Mouse (Mus musculus): ENCODE results near the gene Foxr2. TPM values are rescaled to one million over a fixed set of nuclear protein-coding genes. Genes with fewer than 3 reads are reported as not detected.

Foxr2 gene
- 1.2 TPM in 2 replicates for polyA plus RNA-seq (2015; fragmentation: Nextera tagmentation; extraction: Ambion mirVana)

GRCm38 (mm10) chrX:153118486-153118885, at the start of gene Foxr2:
Gene Foxr2, plus strand, starts transcription at chrX:153118786.
- WGBS, result 40% methylated on average over 1 of the region's 3 CpGs
- Histone ChIP-seq H3K27ac (ENCODE audit: low read length) (no peak within 1 kb of the TSS), H3K9ac (ENCODE audit: low read depth, low read length) (no peak within 1 kb of the TSS), H3K9me3 (replicated peaks; ENCODE audit: control insufficient read depth, low read length, poor library complexity, severe bottlenecking) (no peaks in the 10 kb centered on the region), H3K27me3 (ENCODE audit: control insufficient read depth, insufficient read depth, low read depth, low read length) (no peaks in the 10 kb centered on the region), H3K36me3 (ENCODE audit: control insufficient read depth, insufficient read depth, low read length) (no peaks in the 10 kb centered on the region), H3K4me1 (ENCODE audit: control insufficient read depth, insufficient read depth, low read length) (no peaks in the 10 kb centered on the region), H3K4me2 (ENCODE audit: low read length) (no peak within 1 kb of the TSS), H3K4me3 (ENCODE audit: low read depth, low read length) (no peak within 1 kb of the TSS)
- ATAC-seq, result no peak

- H3K4me1 ChIP-seq (ENCODE audit: control insufficient read depth, insufficient read depth, low read length), result no peaks in the 10 kb centered on the region
- H3K4me2 ChIP-seq (ENCODE audit: low read length), result no peak overlapping the region
- no peak overlapping the region for H3K9ac ChIP-seq (ENCODE audit: low read depth, low read length)
- no peak for ATAC-seq
- no peaks in the 10 kb centered on the region for H3K36me3 ChIP-seq (ENCODE audit: control insufficient read depth, insufficient read depth, low read length)
- no peak overlapping the region for H3K27ac ChIP-seq (ENCODE audit: low read length)
- WGBS, result 46% methylated on average over 2 of the region's 2 CpGs
- no peak overlapping the region for H3K4me3 ChIP-seq (ENCODE audit: low read depth, low read length)
- H3K9me3 ChIP-seq (replicated peaks; ENCODE audit: control insufficient read depth, low read length, poor library complexity, severe bottlenecking), result no peaks in the 10 kb centered on the region
- no peaks in the 10 kb centered on the region for H3K27me3 ChIP-seq (ENCODE audit: control insufficient read depth, insufficient read depth, low read depth, low read length)
Observed at GRCm38 (mm10) chrX:153119013-153119412, 427 bp downstream of the Foxr2 start.

GRCm38 (mm10) chrX:153139734-153140515, 21.3 kb downstream of the Foxr2 start, which contains the start of gene Rragb:
Gene Rragb, plus strand, starts transcription at chrX:153139981.
- peak within 1 kb of the TSS; percentile 65 for H3K9ac ChIP-seq (ENCODE audit: low read depth, low read length)
- no peaks in the 10 kb centered on the region for H3K4me1 ChIP-seq (ENCODE audit: control insufficient read depth, insufficient read depth, low read length)
- H3K36me3 ChIP-seq (ENCODE audit: control insufficient read depth, insufficient read depth, low read length), result no peaks in the 10 kb centered on the region
- peak within 1 kb of the TSS; percentile 58 for H3K27ac ChIP-seq (ENCODE audit: low read length)
- peak within 1 kb of the TSS; percentile 55 for H3K4me3 ChIP-seq (ENCODE audit: low read depth, low read length)
- H3K27me3 ChIP-seq (ENCODE audit: control insufficient read depth, insufficient read depth, low read depth, low read length), result no peaks in the 10 kb centered on the region; the same call in 1 of the 2 replicates
- H3K9me3 ChIP-seq (replicated peaks; ENCODE audit: control insufficient read depth, low read length, poor library complexity, severe bottlenecking), result no peaks in the 10 kb centered on the region
- ATAC-seq, result peak; percentile 99
- 16% methylated on average over 47 of the region's 47 CpGs for WGBS
- H3K4me2 ChIP-seq (ENCODE audit: low read length), result peak within 1 kb of the TSS; percentile 59

GRCm38 (mm10) chrX:153142656-153143055, 24.1 kb downstream of the Foxr2 start:
- Histone ChIP-seq H3K4me2 (ENCODE audit: low read length) (no peak overlapping the region), H3K4me1 (ENCODE audit: control insufficient read depth, insufficient read depth, low read length) (no peaks in the 10 kb centered on the region), H3K9me3 (replicated peaks; ENCODE audit: control insufficient read depth, low read length, poor library complexity, severe bottlenecking) (no peaks in the 10 kb centered on the region), H3K27ac (ENCODE audit: low read length) (no peak overlapping the region), H3K36me3 (ENCODE audit: control insufficient read depth, insufficient read depth, low read length) (no peaks in the 10 kb centered on the region), H3K4me3 (ENCODE audit: low read depth, low read length) (no peak overlapping the region), H3K9ac (ENCODE audit: low read depth, low read length) (no peak overlapping the region), H3K27me3 (ENCODE audit: control insufficient read depth, insufficient read depth, low read depth, low read length) (no peaks in the 10 kb centered on the region; the same call in 1 of the 2 replicates)
- 34% methylated on average over 3 of the region's 3 CpGs for WGBS
- ATAC-seq, result no peak

GRCm38 (mm10) chrX:153151766-153152165, 33.2 kb downstream of the Foxr2 start:
- H3K4me3 ChIP-seq (ENCODE audit: low read depth, low read length), result no peak overlapping the region
- no peaks in the 10 kb centered on the region for H3K9me3 ChIP-seq (replicated peaks; ENCODE audit: control insufficient read depth, low read length, poor library complexity, severe bottlenecking)
- H3K4me1 ChIP-seq (ENCODE audit: control insufficient read depth, insufficient read depth, low read length), result no peaks in the 10 kb centered on the region
- no peak for ATAC-seq
- no peak overlapping the region for H3K4me2 ChIP-seq (ENCODE audit: low read length)
- H3K27me3 ChIP-seq (ENCODE audit: control insufficient read depth, insufficient read depth, low read depth, low read length), result no peaks in the 10 kb centered on the region
- WGBS, result 7% methylated on average over 1 of the region's 1 CpGs
- H3K36me3 ChIP-seq (ENCODE audit: control insufficient read depth, insufficient read depth, low read length), result no peaks in the 10 kb centered on the region
- no peak overlapping the region for H3K27ac ChIP-seq (ENCODE audit: low read length)
- H3K9ac ChIP-seq (ENCODE audit: low read depth, low read length), result no peak overlapping the region

- no peak overlapping the region for H3K9ac ChIP-seq (ENCODE audit: low read depth, low read length)
- no peaks in the 10 kb centered on the region for H3K36me3 ChIP-seq (ENCODE audit: control insufficient read depth, insufficient read depth, low read length)
- H3K9me3 ChIP-seq (replicated peaks; ENCODE audit: control insufficient read depth, low read length, poor library complexity, severe bottlenecking), result no peaks in the 10 kb centered on the region
- no peak overlapping the region for H3K4me3 ChIP-seq (ENCODE audit: low read depth, low read length)
- H3K4me1 ChIP-seq (ENCODE audit: control insufficient read depth, insufficient read depth, low read length), result no peaks in the 10 kb centered on the region
- 44% methylated on average over 3 of the region's 3 CpGs for WGBS
- no peaks in the 10 kb centered on the region for H3K27me3 ChIP-seq (ENCODE audit: control insufficient read depth, insufficient read depth, low read depth, low read length)
- H3K27ac ChIP-seq (ENCODE audit: low read length), result no peak overlapping the region
- no peak overlapping the region for H3K4me2 ChIP-seq (ENCODE audit: low read length)
- no peak for ATAC-seq
Observed at GRCm38 (mm10) chrX:153155322-153155721, 36.7 kb downstream of the Foxr2 start.

GRCm38 (mm10) chrX:153174786-153175185, 56.2 kb downstream of the Foxr2 start:
- no peaks in the 10 kb centered on the region for H3K36me3 ChIP-seq (ENCODE audit: control insufficient read depth, insufficient read depth, low read length)
- H3K27ac ChIP-seq (ENCODE audit: low read length), result no peak overlapping the region
- no peak overlapping the region for H3K4me3 ChIP-seq (ENCODE audit: low read depth, low read length)
- no peaks in the 10 kb centered on the region for H3K9me3 ChIP-seq (replicated peaks; ENCODE audit: control insufficient read depth, low read length, poor library complexity, severe bottlenecking)
- no peak overlapping the region for H3K4me2 ChIP-seq (ENCODE audit: low read length)
- H3K27me3 ChIP-seq (ENCODE audit: control insufficient read depth, insufficient read depth, low read depth, low read length), result no peaks in the 10 kb centered on the region
- ATAC-seq, result no peak
- no peaks in the 10 kb centered on the region for H3K4me1 ChIP-seq (ENCODE audit: control insufficient read depth, insufficient read depth, low read length)
- no peak overlapping the region for H3K9ac ChIP-seq (ENCODE audit: low read depth, low read length)
- WGBS, result 6% methylated on average over 1 of the region's 1 CpGs

- no peaks in the 10 kb centered on the region for H3K27me3 ChIP-seq (ENCODE audit: control insufficient read depth, insufficient read depth, low read depth, low read length)
Observed at GRCm38 (mm10) chrX:153182221-153182620, 63.6 kb downstream of the Foxr2 start.

More at GRCm38 (mm10) chrX:153182221-153182620, 63.6 kb downstream of the Foxr2 start:
- no peaks in the 10 kb centered on the region for H3K4me1 ChIP-seq (ENCODE audit: control insufficient read depth, insufficient read depth, low read length)
- ATAC-seq, result no peak
- H3K27ac ChIP-seq (ENCODE audit: low read length), result no peak overlapping the region
- H3K9me3 ChIP-seq (replicated peaks; ENCODE audit: control insufficient read depth, low read length, poor library complexity, severe bottlenecking), result no peaks in the 10 kb centered on the region
- no peaks in the 10 kb centered on the region for H3K36me3 ChIP-seq (ENCODE audit: control insufficient read depth, insufficient read depth, low read length)
- WGBS, result 87% methylated on average over 2 of the region's 2 CpGs
- H3K9ac ChIP-seq (ENCODE audit: low read depth, low read length), result no peak overlapping the region
- no peak overlapping the region for H3K4me2 ChIP-seq (ENCODE audit: low read length)
- no peak overlapping the region for H3K4me3 ChIP-seq (ENCODE audit: low read depth, low read length)
